Mouse (Mus musculus) megakaryocyte, embryonic 14.5 days (primary cell): Measurements from ENCODE around the gene Fgf14. TPM values are rescaled to one million over a fixed set of nuclear protein-coding genes. Genes with fewer than 3 reads are reported as not detected.
"Not testable (repeated sequence)": the region's sequence is repeated elsewhere in the genome, so short reads cannot be mapped to it uniquely, and the experiment has no call there.

Experiments
- H3K27me3 ChIP-seq: replicated peaks from 2 replicates; pipeline ENCODE3; 2012; ENCODE audit warnings: inconsistent platforms
- H3K36me3 ChIP-seq: replicated peaks from 2 replicates; pipeline ENCODE3; 2012; ENCODE audit warnings: low read length, inconsistent platforms, mixed read lengths
- H3K4me1 ChIP-seq: 2 replicates; pipeline ENCODE4 v1.6.1; 2012; ENCODE audit warnings: inconsistent platforms
- H3K4me3 ChIP-seq: replicated peaks from 2 replicates; pipeline ENCODE3; 2012; ENCODE audit warnings: moderate library complexity, mild to moderate bottlenecking, inconsistent platforms
- H3K9me3 ChIP-seq: 2 replicates; pipeline ENCODE4 v1.6.1; 2012; ENCODE audit warnings: inconsistent platforms
- FLI1 ChIP-seq: IDR thresholded peaks from 2 replicates; pipeline ENCODE4 v1.6.1; 2012; ENCODE audit warnings: low read length, inconsistent platforms, mixed read lengths
- GATA1 ChIP-seq: IDR thresholded peaks from 3 replicates; pipeline ENCODE4 v1.6.1; 2012; ENCODE audit warnings: mixed read lengths, low read length, inconsistent platforms, borderline replicate concordance
- polyA plus RNA-seq: library from polyadenylated mRNA; stranded (reverse); fragments of >175 nt; gene quantifications from 2 replicates; pipeline ENCODE4 v1.2.3, GENCODE M21; 2012; ENCODE audit warnings: low replicate concordance; ENCODE audit not compliant: insufficient read depth

The Fgf14 gene
- polyA plus RNA-seq, 1 experiment = not detected

- Histone ChIP-seq H3K9me3 (no peaks in the 10 kb centered on the region), H3K27me3 (no peaks in the 10 kb centered on the region), H3K4me3 (no peak overlapping the region), H3K4me1 (no peaks in the 10 kb centered on the region), H3K36me3 (no peaks in the 10 kb centered on the region)
- TF ChIP-seq GATA1 (no peak), FLI1 (no peak)
Observed at GRCm38 (mm10) chr14:124606036-124606711, 70.8 kb downstream of the Fgf14 start.

GRCm38 (mm10) chr14:124605031-124605743, 71.7 kb downstream of the Fgf14 start:
- no peaks in the 10 kb centered on the region for H3K36me3 ChIP-seq
- no peaks in the 10 kb centered on the region for H3K9me3 ChIP-seq
- H3K4me1 ChIP-seq = no peaks in the 10 kb centered on the region
- H3K4me3 ChIP-seq = no peak overlapping the region
- TF ChIP-seq FLI1 = no peak
- TF ChIP-seq GATA1 = no peak
- H3K27me3 ChIP-seq = no peaks in the 10 kb centered on the region

GRCm38 (mm10) chr14:124576571-124576970, 100.4 kb downstream of the Fgf14 start:
- peaks cover 6% of the 10 kb centered on the region; the same call in 1 of the 2 replicates for H3K9me3 ChIP-seq
- H3K4me1 ChIP-seq = no peaks in the 10 kb centered on the region
- H3K27me3 ChIP-seq = no peaks in the 10 kb centered on the region
- H3K36me3 ChIP-seq = no peaks in the 10 kb centered on the region
- TF ChIP-seq GATA1 = no peak
- TF ChIP-seq FLI1 = no peak
- no peak overlapping the region for H3K4me3 ChIP-seq

DNA sequence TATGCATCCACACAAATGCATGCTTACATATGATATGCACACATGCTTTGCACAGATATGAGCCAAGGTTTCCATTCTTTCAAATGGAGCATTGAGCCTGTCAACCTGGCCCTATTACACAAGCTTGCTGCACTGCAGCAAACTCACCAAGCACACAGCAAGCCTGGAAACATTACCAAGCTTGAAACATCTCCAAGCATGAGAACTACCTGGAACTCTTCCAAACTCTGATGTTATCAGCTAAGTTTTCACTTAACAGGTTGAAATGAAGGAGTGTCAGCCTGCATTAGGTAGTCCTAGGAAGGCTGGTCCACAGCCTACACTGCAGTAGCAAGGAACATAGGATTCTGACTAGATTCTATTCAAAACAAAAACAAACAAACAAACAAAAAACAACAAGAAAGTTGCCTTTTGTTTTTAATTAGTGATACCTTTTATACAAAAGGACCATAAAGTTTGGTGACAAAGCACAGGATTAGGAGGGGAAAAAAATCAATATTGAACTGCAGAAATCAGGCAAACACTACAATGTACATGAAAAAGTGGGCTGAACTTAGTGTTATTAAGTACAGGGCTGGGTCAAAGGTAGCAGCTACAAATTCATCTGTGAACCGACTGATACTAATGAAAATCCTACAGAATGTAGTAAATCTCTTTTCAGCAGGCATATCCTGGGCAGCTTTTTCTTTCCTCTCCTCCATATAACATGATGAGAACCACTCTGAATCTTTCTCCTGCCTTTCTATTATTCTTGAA, 101.6 kb downstream of the Fgf14 start:
- H3K4me3 ChIP-seq = no peak overlapping the region
- no peak for TF ChIP-seq GATA1
- TF ChIP-seq FLI1 = no peak

GRCm38 (mm10) chr14:124566445-124566844, 110.5 kb downstream of the Fgf14 start:
- no peaks in the 10 kb centered on the region for H3K4me1 ChIP-seq
- H3K9me3 ChIP-seq = no peaks in the 10 kb centered on the region
- H3K4me3 ChIP-seq = no peak overlapping the region
- no peaks in the 10 kb centered on the region for H3K27me3 ChIP-seq
- TF ChIP-seq FLI1 (no peak), GATA1 (no peak)
- H3K36me3 ChIP-seq = no peaks in the 10 kb centered on the region

More for the DNA sequence above, 101.6 kb downstream of the Fgf14 start:
- Histone ChIP-seq H3K27me3 (no peaks in the 10 kb centered on the region), H3K36me3 (no peaks in the 10 kb centered on the region), H3K4me1 (no peaks in the 10 kb centered on the region), H3K9me3 (peaks cover 6% of the 10 kb centered on the region; the same call in 1 of the 2 replicates)

GRCm38 (mm10) chr14:124561544-124561943, 115.4 kb downstream of the Fgf14 start:
- H3K27me3 ChIP-seq = no peaks in the 10 kb centered on the region
- H3K4me3 ChIP-seq = no peak overlapping the region
- no peaks in the 10 kb centered on the region for H3K36me3 ChIP-seq
- no peaks in the 10 kb centered on the region for H3K9me3 ChIP-seq
- H3K4me1 ChIP-seq = no peaks in the 10 kb centered on the region
- TF ChIP-seq GATA1 (no peak), FLI1 (no peak)

GRCm38 (mm10) chr14:124536106-124536505, 140.8 kb downstream of the Fgf14 start:
- Histone ChIP-seq H3K9me3 (no peaks in the 10 kb centered on the region), H3K27me3 (no peaks in the 10 kb centered on the region), H3K4me1 (no peaks in the 10 kb centered on the region), H3K4me3 (no peak overlapping the region), H3K36me3 (no peaks in the 10 kb centered on the region)
- TF ChIP-seq FLI1 (no peak), GATA1 (no peak)

- not testable (repeated sequence) for H3K4me3 ChIP-seq, H3K9me3 ChIP-seq, H3K36me3 ChIP-seq, H3K4me1 ChIP-seq, H3K27me3 ChIP-seq
Observed at GRCm38 (mm10) chr14:124535376-124535775, 141.6 kb downstream of the Fgf14 start.

DNA sequence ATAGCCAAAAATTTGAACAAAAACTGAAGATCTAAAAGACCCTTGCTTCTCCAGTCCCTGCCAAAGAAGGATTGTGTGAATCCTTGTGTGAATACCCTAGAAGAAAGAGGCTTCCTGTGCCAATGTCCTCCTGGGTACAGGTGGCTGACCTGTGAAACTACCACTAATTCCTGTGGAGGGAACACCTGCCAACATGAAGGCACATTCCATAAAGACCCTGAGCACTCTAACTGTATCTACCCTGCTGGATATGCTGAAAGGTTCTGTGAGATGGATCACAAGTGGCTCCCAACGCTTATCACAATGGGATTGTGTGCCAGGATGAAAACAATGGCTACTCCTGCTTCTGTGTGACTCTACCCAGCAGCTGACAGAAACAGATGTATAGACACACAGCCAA, 144.9 kb downstream of the Fgf14 start:
- TF ChIP-seq GATA1 (no peak), FLI1 (no peak)
- H3K9me3 ChIP-seq = no peaks in the 10 kb centered on the region
- H3K36me3 ChIP-seq = no peaks in the 10 kb centered on the region

GRCm38 (mm10) chr14:124512009-124512408, 164.9 kb downstream of the Fgf14 start:
- H3K4me1 ChIP-seq = no peaks in the 10 kb centered on the region
- H3K4me3 ChIP-seq = no peak overlapping the region
- H3K9me3 ChIP-seq = no peaks in the 10 kb centered on the region
- no peaks in the 10 kb centered on the region for H3K36me3 ChIP-seq
- H3K27me3 ChIP-seq = no peaks in the 10 kb centered on the region
- TF ChIP-seq FLI1 (no peak), GATA1 (no peak)

More for the DNA sequence above, 144.9 kb downstream of the Fgf14 start:
- Histone ChIP-seq H3K4me1 (no peaks in the 10 kb centered on the region), H3K27me3 (no peaks in the 10 kb centered on the region), H3K4me3 (no peak overlapping the region)
